Mouse (Mus musculus) C2C12 (cell line): ENCODE data around the gene Cacna1i.

Experiments
- CEBPB ChIP-seq: IDR thresholded peaks from one replicate; pipeline ENCODE4 v1.6.1; 2011; ENCODE audit warnings: low read depth, mild to moderate bottlenecking, control low read depth, moderate library complexity
- CTCF ChIP-seq: IDR thresholded peaks from one replicate; pipeline ENCODE4 v1.5.1; 2011; ENCODE audit not compliant: control insufficient read depth, insufficient read depth, insufficient read length
- FOSL1 ChIP-seq: IDR thresholded peaks from one replicate; pipeline ENCODE4 v1.8.0; 2011; ENCODE audit warnings: mild to moderate bottlenecking, low read length; ENCODE audit not compliant: poor library complexity, insufficient read depth, severe bottlenecking
- MAX ChIP-seq: IDR thresholded peaks from one replicate; pipeline ENCODE4 v1.6.1; 2011; ENCODE audit warnings: mild to moderate bottlenecking, control low read depth
- MYOD1 ChIP-seq: IDR thresholded peaks from one replicate; pipeline ENCODE4 v1.6.1; 2011; ENCODE audit warnings: low read depth; ENCODE audit not compliant: control insufficient read depth, insufficient read length
- USF1 ChIP-seq: IDR thresholded peaks from one replicate; pipeline ENCODE4 v1.6.1; 2011; ENCODE audit warnings: low read depth, mild to moderate bottlenecking, control low read depth, moderate library complexity

DNA sequence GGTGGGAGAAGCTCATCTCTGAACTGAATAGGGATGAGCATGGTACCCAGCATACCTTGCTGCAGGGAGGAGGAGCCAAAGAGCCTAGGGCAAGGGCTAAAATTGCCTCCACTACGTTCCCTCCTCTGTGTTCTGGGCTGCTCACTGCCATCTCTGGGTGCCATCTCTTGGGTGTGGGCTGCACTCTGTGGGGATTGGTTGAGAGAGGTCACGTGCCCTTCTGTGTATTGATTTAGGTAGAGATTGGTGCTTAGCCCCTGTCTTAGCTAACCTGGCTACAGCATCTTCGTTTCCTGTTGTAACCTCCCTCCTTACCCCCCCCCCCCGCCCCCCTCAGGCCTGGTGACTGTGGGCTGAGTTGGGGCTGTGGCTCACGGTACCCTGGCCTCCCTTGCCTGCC, 87.8 kb downstream of the Cacna1i start:
- no peak for TF ChIP-seq MAX
- TF ChIP-seq CTCF, result no peak
- TF ChIP-seq USF1, result peak; percentile 45
- no peak for TF ChIP-seq MYOD1
- no peak for TF ChIP-seq CEBPB
- TF ChIP-seq FOSL1, result no peak
